ENCODE assay signal across 9 mouse cellular contexts in genomic region chr7:127437724-127438123, GRCm38 (mm10). TPM values are rescaled to one million over a fixed set of nuclear protein-coding genes. Genes with fewer than 3 reads are reported as not detected.
DNase-seq lines count a peak whose midpoint lies in the region; ATAC-seq and TF ChIP-seq lines count a peak whose summit lies in the region.
"Had no signal": no experiment of that assay in that cellular context is flagged by ENCODE, and none has a peak within 500 bp of the region (broad histone marks: within the 10 kb centered on the region; RNA-seq: fewer than 3 reads in every experiment).

No protein-coding gene starts in this region.

- H3K27me3 ChIP-seq in kidney, embryonic 14.5 days (ENCODE audit: control insufficient read depth, insufficient read depth, low read length) = no peaks in the 10 kb centered on the region
- H3K27me3 ChIP-seq in ES-Bruce4 (ENCODE audit: control insufficient read depth, insufficient read depth, low read length, poor library complexity, severe bottlenecking) = no peaks in the 10 kb centered on the region
- H3K27me3 ChIP-seq in heart, embryonic 12.5 days (replicated peaks) = no peaks in the 10 kb centered on the region
- H3K27me3 ChIP-seq: embryonic facial prominence, embryonic 15.5 days had no signal

- peaks cover 9% of the 10 kb centered on the region for H3K36me3 ChIP-seq in kidney, embryonic 14.5 days (ENCODE audit: control insufficient read depth, insufficient read depth, low read length)
- no peaks in the 10 kb centered on the region for H3K36me3 ChIP-seq in ES-Bruce4 (ENCODE audit: control insufficient read depth, insufficient read depth, low read length, poor library complexity, severe bottlenecking)
- H3K36me3 ChIP-seq in heart, embryonic 12.5 days = peaks cover 13% of the 10 kb centered on the region

- TF ChIP-seq CTCF in ES-Bruce4 (IDR thresholded peaks at IDR 0.05; ENCODE audit: low read depth, low read length) = peak; percentile 64
- TF ChIP-seq CTCF in bone marrow macrophage, adult 2 months (IDR thresholded peaks at IDR 0.05; ENCODE audit: low read depth, low read length) = peak; percentile 46; the same call in 1 of the 2 replicates

- no peak overlapping the region for H3K4me2 ChIP-seq in kidney, embryonic 14.5 days (replicated peaks; ENCODE audit: low read depth, low read length)
- H3K4me2 ChIP-seq in heart, embryonic 12.5 days = no peak overlapping the region
- H3K4me2 ChIP-seq: embryonic facial prominence, embryonic 15.5 days had no signal

- no peak for ATAC-seq in kidney, embryonic 14.5 days (ENCODE audit: low FRiP score, low TSS enrichment)
- no peak for ATAC-seq in heart, embryonic 12.5 days (ENCODE audit: insufficient number of reproducible peaks, low FRiP score)

- no peak overlapping the region for H3K4me3 ChIP-seq in kidney, embryonic 14.5 days (ENCODE audit: low read length)
- H3K4me3 ChIP-seq in ES-Bruce4 (ENCODE audit: low read depth, low read length) = no peak overlapping the region
- no peak overlapping the region for H3K4me3 ChIP-seq in bone marrow macrophage, adult 2 months (ENCODE audit: insufficient read depth, low read length)
- H3K4me3 ChIP-seq in heart, embryonic 12.5 days = no peak overlapping the region
- H3K4me3 ChIP-seq: embryonic facial prominence, embryonic 15.5 days had no signal

- peaks cover 7% of the 10 kb centered on the region for H3K9me3 ChIP-seq in kidney, embryonic 14.5 days (ENCODE audit: control insufficient read depth, low read length)
- no peaks in the 10 kb centered on the region for H3K9me3 ChIP-seq in ES-Bruce4 (replicated peaks; ENCODE audit: control insufficient read depth, insufficient read depth, low read length, poor library complexity, severe bottlenecking)
- peaks cover 12% of the 10 kb centered on the region for H3K9me3 ChIP-seq in heart, embryonic 12.5 days (replicated peaks)

- TF ChIP-seq POLR2A in ES-Bruce4 (IDR thresholded peaks at IDR 0.05; ENCODE audit: insufficient read depth, low read length) = no peak
- no peak for TF ChIP-seq POLR2A in bone marrow macrophage, adult 2 months (IDR thresholded peaks at IDR 0.05; ENCODE audit: borderline replicate concordance, low read depth, low read length)

- TF ChIP-seq EP300 in ES-Bruce4 (IDR thresholded peaks at IDR 0.05; ENCODE audit: insufficient read depth, low read depth, low read length) = no peak

- no peaks in the 10 kb centered on the region for H3K4me1 ChIP-seq in kidney, embryonic 14.5 days (ENCODE audit: control insufficient read depth, insufficient read depth, low read length)
- H3K4me1 ChIP-seq in ES-Bruce4 (ENCODE audit: control insufficient read depth, insufficient read depth, low read length) = no peaks in the 10 kb centered on the region
- no peaks in the 10 kb centered on the region for H3K4me1 ChIP-seq in bone marrow macrophage, adult 2 months (ENCODE audit: control insufficient read depth, insufficient read depth, low read length)
- no peaks in the 10 kb centered on the region for H3K4me1 ChIP-seq in heart, embryonic 12.5 days (replicated peaks)
- H3K4me1 ChIP-seq: embryonic facial prominence, embryonic 15.5 days had no signal

- DNase-seq in kidney, postnatal 10 days = peak; percentile 19
- DNase-seq in spleen, postnatal 4 days (ENCODE audit: low spot score in 2 of 2) = peak; percentile 46 to 74
- DNase-seq in adrenal gland, adult 18-20 months (ENCODE audit: low spot score in 2 of 2) = no peak
- DNase-seq: gastrocnemius, postnatal 25 days had no signal

- no peak overlapping the region for H3K27ac ChIP-seq in kidney, embryonic 14.5 days (ENCODE audit: low read depth, low read length)
- H3K27ac ChIP-seq in ES-Bruce4 (ENCODE audit: insufficient read depth, low read length) = no peak overlapping the region
- H3K27ac ChIP-seq in bone marrow macrophage, adult 2 months (ENCODE audit: insufficient read depth, low read depth, low read length) = no peak overlapping the region
- H3K27ac ChIP-seq in heart, embryonic 12.5 days (ENCODE audit: poor library complexity, severe bottlenecking) = no peak overlapping the region
- H3K27ac ChIP-seq: embryonic facial prominence, embryonic 15.5 days had no signal

- H3K9ac ChIP-seq in kidney, embryonic 14.5 days (ENCODE audit: low read depth, low read length) = no peak overlapping the region
- no peak overlapping the region for H3K9ac ChIP-seq in ES-Bruce4 (ENCODE audit: low read depth, poor library complexity, severe bottlenecking)
- H3K9ac ChIP-seq in heart, embryonic 12.5 days = no peak overlapping the region
- H3K9ac ChIP-seq: embryonic facial prominence, embryonic 15.5 days had no signal

- 93% methylated on average over 3 of the region's 3 CpGs for WGBS in kidney, embryonic 14.5 days
- WGBS in heart, embryonic 12.5 days = 82% methylated on average over 3 of the region's 3 CpGs

RNA-seq across cellular contexts. Expression of gene Zfp689, which starts 11.2 kb away (rescaled TPM):
- 6.4 and 10.8 TPM in 2 replicates for polyA plus RNA-seq in kidney, embryonic 14.5 days (2014; fragmentation: Nextera tagmentation; extraction: Ambion mirVana)
- 2.7 and 2.8 TPM in 2 replicates for polyA plus RNA-seq in ES-Bruce4 (2011; ENCODE audit: insufficient read depth, insufficient read length, low read depth, missing spikeins)
- 1.4 and 1.7 TPM in 2 replicates for polyA plus RNA-seq in bone marrow macrophage, adult 2 months (2012; ENCODE audit: insufficient read depth, insufficient read length, missing spikeins)
- 1 to 10 TPM; 3.9 to 4.1 TPM for total RNA-seq in adrenal gland, adult 18-20 months (2021)
- 5.4 and 6.0 TPM in 2 replicates for polyA plus RNA-seq in heart, embryonic 12.5 days (2016; fragmentation: Nextera tagmentation; extraction: Ambion mirVana)

RNA-seq across cellular contexts. Expression of gene Zfp688, which starts 15.9 kb away (rescaled TPM):
- polyA plus RNA-seq in kidney, embryonic 14.5 days (2014; fragmentation: Nextera tagmentation; extraction: Ambion mirVana) = 26.8 and 27.6 TPM in 2 replicates
- 20.3 and 24.9 TPM in 2 replicates for polyA plus RNA-seq in ES-Bruce4 (2011; ENCODE audit: insufficient read depth, insufficient read length, low read depth, missing spikeins)
- 17.7 and 20.0 TPM in 2 replicates for polyA plus RNA-seq in bone marrow macrophage, adult 2 months (2012; ENCODE audit: insufficient read depth, insufficient read length, missing spikeins)
- total RNA-seq in adrenal gland, adult 18-20 months (2021) = 10 to 100 TPM in 1 of 2 experiments, 1 to 10 TPM in 1; 9.9 to 11.4 TPM
- polyA plus RNA-seq in heart, embryonic 12.5 days (2016; fragmentation: Nextera tagmentation; extraction: Ambion mirVana) = 15.4 and 16.7 TPM in 2 replicates

RNA-seq across cellular contexts. Expression of gene Prr14, which starts 21.7 kb away (rescaled TPM):
- polyA plus RNA-seq in kidney, embryonic 14.5 days (2014; fragmentation: Nextera tagmentation; extraction: Ambion mirVana) = 40.9 and 48.4 TPM in 2 replicates
- 45.3 and 48.0 TPM in 2 replicates for polyA plus RNA-seq in ES-Bruce4 (2011; ENCODE audit: insufficient read depth, insufficient read length, low read depth, missing spikeins)
- polyA plus RNA-seq in bone marrow macrophage, adult 2 months (2012; ENCODE audit: insufficient read depth, insufficient read length, missing spikeins) = 67.4 and 69.0 TPM in 2 replicates
- total RNA-seq in adrenal gland, adult 18-20 months (2021) = 10 to 100 TPM; 42.7 to 56.1 TPM
- 33.8 and 35.2 TPM in 2 replicates for polyA plus RNA-seq in heart, embryonic 12.5 days (2016; fragmentation: Nextera tagmentation; extraction: Ambion mirVana)

RNA-seq across cellular contexts. Expression of gene Zfp764, which starts 31.1 kb away (rescaled TPM):
- polyA plus RNA-seq in kidney, embryonic 14.5 days (2014; fragmentation: Nextera tagmentation; extraction: Ambion mirVana) = 6.8 and 8.8 TPM in 2 replicates
- polyA plus RNA-seq in ES-Bruce4 (2011; ENCODE audit: insufficient read depth, insufficient read length, low read depth, missing spikeins) = 1.4 and 1.9 TPM in 2 replicates
- 6.1 and 8.5 TPM in 2 replicates for polyA plus RNA-seq in bone marrow macrophage, adult 2 months (2012; ENCODE audit: insufficient read depth, insufficient read length, missing spikeins)
- 1 to 10 TPM; 6.6 to 6.9 TPM for total RNA-seq in adrenal gland, adult 18-20 months (2021)
- 4.6 and 5.3 TPM in 2 replicates for polyA plus RNA-seq in heart, embryonic 12.5 days (2016; fragmentation: Nextera tagmentation; extraction: Ambion mirVana)

RNA-seq across cellular contexts. Expression of gene Fbrs, which starts 41.3 kb away (rescaled TPM):
- 16.1 and 16.7 TPM in 2 replicates for polyA plus RNA-seq in kidney, embryonic 14.5 days (2014; fragmentation: Nextera tagmentation; extraction: Ambion mirVana)
- 21.8 and 25.3 TPM in 2 replicates for polyA plus RNA-seq in ES-Bruce4 (2011; ENCODE audit: insufficient read depth, insufficient read length, low read depth, missing spikeins)
- 134 and 147 TPM in 2 replicates for polyA plus RNA-seq in bone marrow macrophage, adult 2 months (2012; ENCODE audit: insufficient read depth, insufficient read length, missing spikeins)
- total RNA-seq in adrenal gland, adult 18-20 months (2021) = 10 to 100 TPM; 67.2 to 81.1 TPM
- 8.4 and 9.9 TPM in 2 replicates for polyA plus RNA-seq in heart, embryonic 12.5 days (2016; fragmentation: Nextera tagmentation; extraction: Ambion mirVana)

Comparison
In these comparisons a context has a peak if more than half of its experiments do, and no peak if none do; other contexts are left out.
1. DNase-seq: peak in kidney, postnatal 10 days (single experiment) and spleen, postnatal 4 days (2 of 2); none in adrenal gland, adult 18-20 months (0 of 2).